Mouse (Mus musculus) brain, embryonic 18.5 days (tissue): ENCODE data around the gene Gfra1.

Experiments
- DNase-seq: peaks from one replicate; pipeline ENCODE4 v3.0.0-alpha.2; 2012; ENCODE audit warnings: low read depth, low spot score

The Gfra1 gene

GRCm38 (mm10) chr19:58329305-58329704 is 126.4 kb downstream of the Gfra1 start:
- no peak for DNase-seq

DNA sequence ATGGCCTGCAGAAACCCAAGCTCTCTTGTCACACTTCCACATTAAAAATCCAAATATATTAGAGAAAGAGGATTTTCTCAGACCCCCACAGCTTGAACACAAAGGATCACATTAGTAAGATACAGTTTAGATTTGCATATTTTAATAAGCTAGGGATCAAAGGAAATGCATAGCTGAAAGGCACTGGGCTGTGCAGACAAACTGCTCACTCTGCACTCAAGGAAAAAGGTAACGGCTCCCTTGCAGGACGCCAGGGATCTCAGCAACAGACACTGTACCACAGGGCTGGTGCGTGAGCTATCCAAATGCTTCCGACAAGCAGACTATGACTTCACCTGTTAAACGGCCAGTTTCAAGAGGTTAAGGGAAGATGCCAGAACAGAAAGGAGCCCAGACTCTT is 127.7 kb downstream of the Gfra1 start:
- no peak for DNase-seq

DNA sequence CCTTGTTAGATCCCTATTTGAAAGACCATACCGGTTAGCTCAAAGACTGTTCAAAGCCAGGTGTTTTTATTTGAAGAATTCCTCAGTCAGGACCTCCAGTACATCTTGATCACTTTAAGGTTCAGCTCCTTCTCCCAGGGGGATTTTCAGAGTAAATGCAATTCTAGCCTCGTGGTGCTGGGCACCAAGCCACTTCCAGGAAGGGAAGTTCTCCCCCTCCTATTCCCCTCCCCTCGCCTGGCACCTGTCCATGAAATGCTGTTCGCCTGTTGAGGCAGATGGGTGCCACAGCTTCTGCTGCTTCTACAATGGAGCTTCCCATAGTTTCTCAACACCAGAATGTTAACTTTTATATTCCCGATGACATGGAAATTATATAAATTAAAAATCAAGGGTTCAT is 139.2 kb downstream of the Gfra1 start:
- no peak for DNase-seq

GRCm38 (mm10) chr19:58315681-58316080 is 140.0 kb downstream of the Gfra1 start:
- DNase-seq, result no peak

GRCm38 (mm10) chr19:58314631-58315030 is 141.1 kb downstream of the Gfra1 start:
- DNase-seq, result no peak

GRCm38 (mm10) chr19:58313785-58314184 is 141.9 kb downstream of the Gfra1 start:
- DNase-seq, result no peak

GRCm38 (mm10) chr19:58312492-58312891 is 143.2 kb downstream of the Gfra1 start:
- DNase-seq, result no peak

DNA sequence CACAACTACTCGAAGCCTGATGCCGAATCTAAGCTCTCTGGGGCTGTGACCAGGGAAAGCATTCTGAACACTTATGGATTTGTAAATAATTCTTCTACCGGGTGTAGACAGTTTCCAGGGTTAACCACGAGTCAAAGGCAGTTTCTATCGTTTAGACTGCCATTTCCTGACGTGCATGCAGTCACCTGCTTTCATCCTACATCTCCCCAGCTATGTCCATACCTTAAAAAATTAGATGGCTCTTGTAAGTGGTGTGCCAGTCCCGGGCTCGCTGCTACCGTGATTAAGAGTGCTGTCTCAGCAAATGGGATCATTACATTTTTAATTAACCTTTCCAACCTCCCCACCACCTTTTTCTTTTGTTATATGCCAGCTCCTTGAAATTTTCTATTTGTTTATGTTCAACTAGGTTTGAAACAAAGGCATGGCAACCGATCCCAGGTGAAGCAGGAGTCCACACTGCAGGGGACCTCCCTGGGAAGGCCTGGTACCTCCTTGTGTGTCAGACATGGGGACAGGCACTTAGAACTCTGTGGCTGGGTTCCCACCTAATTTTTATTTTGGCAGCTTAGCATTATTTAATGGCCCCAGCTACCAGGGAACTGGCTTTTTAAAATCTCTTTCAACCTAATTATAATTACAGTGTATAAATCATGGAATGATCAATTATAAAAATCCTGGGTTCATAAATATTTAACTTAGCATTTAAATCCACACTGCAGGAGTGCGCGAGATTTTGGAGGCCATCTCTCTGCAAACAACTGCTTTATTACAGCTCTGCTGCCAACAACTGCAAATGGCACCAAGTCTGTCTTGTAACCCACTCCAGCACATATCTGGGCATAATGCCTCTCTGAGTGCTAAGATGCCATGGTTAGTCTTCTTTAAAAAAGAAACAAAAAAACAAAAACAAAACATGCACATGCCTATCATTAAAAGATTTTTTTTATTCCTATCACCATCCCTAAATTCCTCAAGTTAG is 145.1 kb downstream of the Gfra1 start:
- DNase-seq, result no peak

DNA sequence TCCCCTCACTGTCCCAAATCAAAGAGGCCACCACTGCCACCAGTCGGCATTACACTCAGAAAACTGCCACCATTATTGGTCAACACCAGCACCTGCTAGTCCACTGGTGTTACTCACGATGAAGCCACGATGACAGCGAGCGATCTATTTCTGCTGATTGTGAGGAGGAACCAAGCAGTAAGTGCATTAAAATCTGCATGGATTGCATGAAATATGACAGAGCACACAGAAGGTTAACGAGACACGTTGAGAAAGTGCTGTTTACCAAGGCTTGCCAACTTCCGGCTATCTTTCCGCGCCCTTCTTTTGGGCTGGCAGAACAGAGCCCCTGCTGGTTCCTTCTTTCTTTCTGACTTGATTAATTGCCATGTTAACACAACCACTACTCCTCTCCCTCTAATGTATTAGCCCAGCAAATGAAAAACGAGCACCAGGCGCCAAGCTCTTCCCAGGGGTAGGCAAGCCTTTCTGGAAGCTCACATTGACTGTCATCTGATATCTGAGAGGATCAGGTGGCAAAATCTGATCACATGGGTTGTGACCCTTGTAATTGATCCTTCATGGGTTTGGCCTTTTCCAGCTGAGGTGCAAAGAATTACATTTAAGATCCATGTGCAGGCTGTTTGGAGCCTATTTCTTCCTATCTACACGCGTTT is 146.0 kb downstream of the Gfra1 start:
- no peak for DNase-seq

DNA sequence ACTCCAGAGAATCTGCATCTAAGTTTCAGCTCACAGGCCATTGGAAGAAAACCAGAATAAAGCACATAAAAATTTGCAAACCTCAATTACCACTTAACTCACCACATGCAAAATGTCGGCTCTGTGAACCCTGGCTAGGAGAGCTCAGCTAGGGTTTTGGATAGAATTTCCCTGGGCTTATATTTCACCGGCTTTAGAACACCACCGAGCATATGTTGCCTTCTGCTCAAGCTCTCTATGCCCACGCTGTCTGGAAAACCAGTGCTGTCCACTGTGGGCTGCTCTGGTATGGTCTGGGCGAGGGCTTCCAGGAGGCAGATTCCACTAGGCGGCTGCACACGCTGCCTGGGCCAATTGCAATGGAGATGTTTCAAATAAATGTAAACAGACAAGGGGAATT is 154.6 kb downstream of the Gfra1 start:
- DNase-seq, result no peak

DNA sequence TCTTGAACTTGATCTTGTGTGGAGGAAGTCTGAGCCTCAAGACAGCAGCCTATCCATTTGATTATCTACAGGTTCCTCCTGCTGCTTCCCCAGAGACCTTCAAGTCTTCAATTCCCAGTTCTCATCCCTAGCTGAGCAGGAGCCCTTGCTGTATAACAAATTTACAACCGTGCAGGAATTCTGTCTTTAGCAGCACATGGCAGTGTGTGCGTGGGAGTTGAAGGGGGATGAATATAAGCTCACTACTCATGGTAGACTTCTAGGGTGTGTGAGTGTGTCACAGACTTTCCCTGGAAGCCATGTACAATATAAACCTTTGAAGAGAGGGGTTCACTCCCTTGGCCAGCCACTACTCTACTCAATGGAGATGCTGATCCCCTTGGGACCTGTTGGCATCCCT is 157.8 kb downstream of the Gfra1 start:
- DNase-seq, result no peak

- no peak for DNase-seq
Observed at GRCm38 (mm10) chr19:58296842-58297190, 158.9 kb downstream of the Gfra1 start.

GRCm38 (mm10) chr19:58295986-58296841 is 159.5 kb downstream of the Gfra1 start:
- DNase-seq, result no peak

- DNase-seq, result no peak
Observed at GRCm38 (mm10) chr19:58288145-58288544, 167.6 kb downstream of the Gfra1 start.

GRCm38 (mm10) chr19:58275281-58275680 is 180.4 kb downstream of the Gfra1 start:
- no peak for DNase-seq

- DNase-seq, result no peak
Observed at GRCm38 (mm10) chr19:58271815-58272214, 183.9 kb downstream of the Gfra1 start.

GRCm38 (mm10) chr19:58270778-58271177 is 184.9 kb downstream of the Gfra1 start:
- no peak for DNase-seq

DNA sequence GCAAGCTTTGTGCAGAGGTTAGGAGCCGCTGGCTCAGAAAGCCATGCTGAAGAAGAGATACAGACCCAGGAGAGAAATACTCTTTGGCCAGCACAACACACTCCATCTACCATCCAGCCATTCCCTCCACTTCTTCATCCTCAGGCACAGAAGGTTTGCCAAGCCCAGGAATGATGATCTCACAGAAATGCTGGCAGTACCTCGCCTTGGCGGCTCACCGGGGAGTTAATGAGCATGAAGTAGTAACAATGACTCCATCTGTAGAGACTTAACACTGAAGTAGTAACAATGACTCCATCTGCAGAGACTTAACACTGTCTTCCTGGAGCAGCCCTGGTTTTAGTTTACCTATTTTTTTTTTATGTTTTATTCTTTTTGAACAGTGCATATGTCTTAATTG is 187.2 kb downstream of the Gfra1 start:
- no peak for DNase-seq

- no peak for DNase-seq
Observed at GRCm38 (mm10) chr19:58266600-58266999, 189.1 kb downstream of the Gfra1 start.

DNA sequence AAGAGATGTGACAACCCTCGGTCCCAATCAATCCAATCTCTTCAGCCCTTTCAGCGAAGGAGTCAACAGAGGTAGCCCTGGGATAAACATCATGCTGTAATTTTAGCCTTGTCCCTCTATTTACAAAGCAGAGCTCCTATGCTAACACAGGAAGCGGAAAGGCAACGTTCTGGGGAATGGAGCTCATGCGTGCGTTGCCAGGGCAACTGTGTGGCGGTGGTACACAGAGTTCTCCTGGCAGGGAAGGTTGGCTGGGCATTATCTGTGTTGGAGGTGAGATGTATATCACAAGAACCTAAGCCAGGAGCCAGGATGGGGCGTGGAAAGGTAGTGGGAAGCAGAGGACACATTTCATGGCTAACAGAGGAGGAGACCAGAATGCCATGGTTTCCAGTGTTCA is 194.8 kb downstream of the Gfra1 start:
- DNase-seq, result no peak

GRCm38 (mm10) chr19:58259250-58259649 is 196.5 kb downstream of the Gfra1 start:
- DNase-seq, result no peak

DNA sequence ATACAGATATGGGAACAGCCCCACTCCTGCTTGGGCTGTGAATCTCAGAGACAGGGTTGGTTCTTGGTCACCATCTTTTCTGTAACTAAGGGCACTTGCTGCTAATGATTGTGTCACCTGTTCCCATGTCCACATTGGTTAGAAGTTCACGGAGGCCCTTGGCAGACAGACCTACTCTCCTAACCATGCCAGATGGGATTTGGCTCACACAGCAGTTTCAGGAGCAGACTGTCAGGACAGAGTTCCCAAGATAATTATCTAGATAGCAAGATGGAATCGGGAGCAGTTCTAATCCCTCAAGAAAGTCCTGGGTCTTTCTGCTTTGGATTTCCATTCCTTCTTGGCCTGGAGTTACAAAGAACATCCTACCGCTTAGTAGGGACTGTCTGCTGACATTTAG is 199.2 kb downstream of the Gfra1 start:
- DNase-seq, result no peak
